Mouse (Mus musculus) lung, postnatal 0 days (tissue): ENCODE measurements at regions not wholly inside any gene's neighbourhood (a gene's known extent, or its start where the extent isn't known, plus 50 kb on each side); places are given as distances from the start of the nearest gene placed in this dataset.

Experiments
- ATAC-seq: fragments of 200-750 bp; cut with Nextera tagmentation; 2 replicates; pipeline ENCODE4 v1.8.0; 2017; ENCODE audit warnings: moderate library complexity
- DNase-seq: peaks from one replicate; pipeline ENCODE4 v3.0.0-alpha.2; 2016; ENCODE audit warnings: low spot score
- H3K27ac ChIP-seq: fragments of 300-500 bp; sonication (generic); 2 replicates; pipeline ENCODE4 v1.5.1; 2014; ENCODE audit warnings: antibody characterized with exemption, mild to moderate bottlenecking, low read length, mixed read lengths
- H3K27me3 ChIP-seq: fragments of 300-500 bp; sonication (generic); replicated peaks from 2 replicates; pipeline ENCODE4 v1.6.1; 2014; ENCODE audit warnings: low read length, mixed read lengths; ENCODE audit not compliant: insufficient read depth
- H3K36me3 ChIP-seq: fragments of 300-500 bp; sonication (generic); 2 replicates; pipeline ENCODE4 v1.6.1; 2014; ENCODE audit warnings: low read length, mixed read lengths; ENCODE audit not compliant: insufficient read depth
- H3K4me1 ChIP-seq: fragments of 300-500 bp; sonication (generic); 2 replicates; pipeline ENCODE4 v1.6.1; 2014; ENCODE audit warnings: antibody characterized with exemption, low read depth, low read length, mixed read lengths; ENCODE audit not compliant: insufficient read depth
- H3K4me2 ChIP-seq: fragments of 300-500 bp; sonication (generic); replicated peaks from 2 replicates; pipeline ENCODE4 v1.6.1; 2014; ENCODE audit warnings: low read depth, mild to moderate bottlenecking, low read length, moderate library complexity, mixed read lengths
- H3K4me3 ChIP-seq: fragments of 300-500 bp; sonication (generic); 2 replicates; pipeline ENCODE4 v1.5.1; 2014; ENCODE audit warnings: low read depth, low read length
- H3K9ac ChIP-seq: fragments of 300-500 bp; sonication (generic); replicated peaks from 2 replicates; pipeline ENCODE4 v1.6.1; 2014; ENCODE audit warnings: low read depth, mild to moderate bottlenecking
- H3K9me3 ChIP-seq: fragments of 300-500 bp; sonication (generic); 2 replicates; pipeline ENCODE4 v1.6.1; 2016; ENCODE audit warnings: low read length, mixed read lengths
- CTCF ChIP-seq: IDR thresholded peaks from 2 replicates; pipeline ENCODE4 v1.5.1; 2016; ENCODE audit warnings: antibody characterized with exemption, mild to moderate bottlenecking
- EP300 ChIP-seq: IDR thresholded peaks from 2 replicates; pipeline ENCODE4 v1.6.1; 2016; ENCODE audit warnings: antibody characterized with exemption, mild to moderate bottlenecking, control low read depth
- WGBS: fragments of 180-500 bp; shearing (Covaris S2); extraction: QIAGEN DNeasy Blood & Tissue Kit; methylation state at CpG from one replicate; pipeline ENCODE4 v1.1.7; 2014; 5-methylcytosine and 5-hydroxymethylcytosine counted together

- peak; percentile 94 for DNase-seq
- Histone ChIP-seq H3K9ac (no peak overlapping the region), H3K27ac (peak overlapping the region; percentile 52; the same call in 1 of the 2 replicates), H3K27me3 (no peaks in the 10 kb centered on the region), H3K4me1 (no peaks in the 10 kb centered on the region; the same call in 1 of the 2 replicates), H3K4me3 (no peak overlapping the region), H3K36me3 (no peaks in the 10 kb centered on the region), H3K4me2 (no peak overlapping the region), H3K9me3 (no peaks in the 10 kb centered on the region)
- ATAC-seq, result peak; percentile 86
- TF ChIP-seq CTCF (no peak), EP300 (peak; percentile 98)
- WGBS, result 38% methylated on average over 2 of the region's 2 CpGs
Observed at GRCm38 (mm10) chr13:37290636-37291035, 54.4 kb upstream of the Ly86 start.

GRCm38 (mm10) chr13:37288993-37289392 is 56.0 kb upstream of the Ly86 start:
- TF ChIP-seq EP300 (no peak), CTCF (no peak)
- Histone ChIP-seq H3K9ac (no peak overlapping the region), H3K27me3 (no peaks in the 10 kb centered on the region), H3K36me3 (no peaks in the 10 kb centered on the region), H3K4me1 (no peaks in the 10 kb centered on the region; the same call in 1 of the 2 replicates), H3K27ac (no peak overlapping the region), H3K4me2 (no peak overlapping the region), H3K4me3 (no peak overlapping the region), H3K9me3 (no peaks in the 10 kb centered on the region)
- DNase-seq, result no peak
- no peak for ATAC-seq
- 58% methylated on average over 1 of the region's 1 CpGs for WGBS

- Histone ChIP-seq H3K9me3 (no peaks in the 10 kb centered on the region), H3K27ac (no peak overlapping the region), H3K36me3 (no peaks in the 10 kb centered on the region), H3K4me1 (no peaks in the 10 kb centered on the region), H3K9ac (no peak overlapping the region), H3K27me3 (no peaks in the 10 kb centered on the region), H3K4me3 (no peak overlapping the region), H3K4me2 (no peak overlapping the region)
- ATAC-seq, result no peak
- DNase-seq, result peak; percentile 12
- TF ChIP-seq EP300, result no peak
- no peak for TF ChIP-seq CTCF
- WGBS, result 70% methylated on average over 5 of the region's 5 CpGs
Observed at GRCm38 (mm10) chr13:37282515-37282914, 62.5 kb upstream of the Ly86 start.

- Histone ChIP-seq H3K36me3 (no peaks in the 10 kb centered on the region), H3K4me2 (no peak overlapping the region), H3K4me3 (no peak overlapping the region), H3K4me1 (no peaks in the 10 kb centered on the region), H3K27me3 (no peaks in the 10 kb centered on the region), H3K9me3 (no peaks in the 10 kb centered on the region), H3K27ac (no peak overlapping the region), H3K9ac (no peak overlapping the region)
- TF ChIP-seq CTCF (peak; percentile 38), EP300 (no peak)
- ATAC-seq (no peak), DNase-seq (peak; percentile 24)
- WGBS, result 83% methylated on average over 8 of the region's 8 CpGs
Observed at GRCm38 (mm10) chr13:37279078-37279789, 65.8 kb upstream of the Ly86 start.

- no peak overlapping the region for H3K27ac ChIP-seq
- ATAC-seq, result no peak
- WGBS, result 55% methylated on average over 14 of the region's 14 CpGs
Observed at GRCm38 (mm10) chr13:37249581-37250461, 95.2 kb upstream of the Ly86 start.

GRCm38 (mm10) chr13:37248741-37249140 is 96.3 kb upstream of the Ly86 start:
- H3K4me1 ChIP-seq, result no peaks in the 10 kb centered on the region
- H3K9ac ChIP-seq, result no peak overlapping the region
- H3K9me3 ChIP-seq, result no peaks in the 10 kb centered on the region
- DNase-seq, result no peak
- H3K27me3 ChIP-seq, result no peaks in the 10 kb centered on the region
- WGBS, result 83% methylated on average over 1 of the region's 1 CpGs
- ATAC-seq, result no peak
- H3K4me3 ChIP-seq, result no peak overlapping the region
- H3K27ac ChIP-seq, result no peak overlapping the region
- no peak overlapping the region for H3K4me2 ChIP-seq
- TF ChIP-seq EP300 (no peak), CTCF (no peak)
- no peaks in the 10 kb centered on the region for H3K36me3 ChIP-seq

More at GRCm38 (mm10) chr13:37249581-37250461, 95.2 kb upstream of the Ly86 start:
- peak; percentile 6 for DNase-seq
- H3K27me3 ChIP-seq, result no peaks in the 10 kb centered on the region
- H3K9me3 ChIP-seq, result no peaks in the 10 kb centered on the region
- H3K36me3 ChIP-seq, result no peaks in the 10 kb centered on the region
- H3K4me3 ChIP-seq, result no peak overlapping the region
- no peaks in the 10 kb centered on the region for H3K4me1 ChIP-seq
- H3K9ac ChIP-seq, result no peak overlapping the region
- H3K4me2 ChIP-seq, result no peak overlapping the region
- TF ChIP-seq CTCF, result no peak
